Mouse (Mus musculus): ENCODE results near the gene 1810046K07Rik.

DNA sequence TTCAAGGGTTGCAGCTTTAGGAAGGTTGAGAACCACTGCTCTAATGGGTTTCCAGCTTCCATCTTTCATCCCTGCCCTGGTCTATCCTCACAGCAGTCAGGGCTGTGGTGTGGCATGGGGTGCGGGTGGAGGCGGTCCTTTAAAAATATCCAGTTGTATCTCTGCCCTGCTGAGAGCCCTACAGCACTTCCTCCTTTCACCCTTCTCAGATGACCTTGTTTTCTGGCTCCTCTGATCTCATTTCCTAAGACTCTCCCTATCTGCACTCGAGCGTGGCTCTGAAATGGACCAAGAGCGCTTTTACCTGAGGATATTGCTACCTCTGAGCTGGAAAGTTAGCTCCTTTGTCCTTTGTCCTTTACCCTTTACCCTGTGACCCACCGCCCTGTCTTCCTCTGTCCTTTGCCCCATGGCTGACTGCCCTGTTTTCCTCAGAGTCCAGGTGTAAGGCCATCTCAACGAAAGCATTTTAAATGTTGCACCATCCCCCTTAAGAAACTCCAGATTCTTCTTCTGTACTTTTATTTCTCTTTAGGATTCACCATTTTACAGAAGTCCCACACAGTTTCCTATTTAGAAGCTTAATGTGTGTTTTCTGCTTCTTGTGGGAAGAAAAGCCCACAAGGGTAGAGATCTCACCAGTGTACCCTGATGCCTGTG lies 4.2 kb downstream of the 1810046K07Rik start:
- TF ChIP-seq CTCF (IDR thresholded peaks at IDR 0.05; ENCODE audit: extremely low read depth, insufficient read depth, insufficient read length, insufficient replicate concordance) (no peak), POLR2A (IDR thresholded peaks at IDR 0.05; ENCODE audit: low read depth, low read length) (no peak)

All from spleen, adult 2 months (tissue).